Mouse (Mus musculus) right cerebral cortex, adult 18-20 months (tissue): ENCODE results near the gene Crybb1.

ENCODE experiments used
- DNase-seq: peaks from one replicate; pipeline ENCODE4 v3.0.0; 2022; ENCODE audit warnings: mixed read lengths

The Crybb1 gene

DNA sequence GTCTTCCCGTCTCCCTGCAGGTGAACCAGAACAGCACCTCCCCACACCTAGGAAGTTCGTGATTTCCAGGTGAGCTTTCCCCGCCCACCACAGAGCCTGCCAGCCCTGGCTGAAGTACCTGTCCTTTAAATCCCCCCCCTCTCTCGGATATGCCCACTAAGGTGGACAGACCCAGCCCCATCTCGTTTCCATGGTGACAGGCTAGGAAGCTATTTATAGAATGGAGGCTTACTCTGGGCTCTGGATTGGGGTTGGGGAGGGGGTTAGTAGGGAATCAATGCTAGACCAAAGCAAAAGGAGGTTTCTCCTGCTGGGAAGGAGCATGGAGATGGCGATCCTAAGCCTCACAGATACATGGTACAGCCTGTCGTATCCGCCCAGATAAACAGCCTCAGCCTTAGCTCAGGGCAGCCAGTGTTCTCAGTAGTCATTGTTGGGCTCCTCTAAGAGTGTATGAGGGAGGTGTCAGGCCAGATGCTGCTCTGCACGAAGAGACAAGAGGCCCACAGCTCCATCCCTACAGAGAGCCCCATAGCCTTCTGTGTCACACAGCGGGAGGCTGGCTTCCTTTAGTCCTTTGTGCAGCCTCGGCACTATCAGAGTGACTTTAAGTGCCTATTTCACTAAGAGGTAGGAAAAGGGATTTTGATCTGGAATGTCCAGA is 57.7 kb downstream of the Crybb1 start:
- DNase-seq, result no peak

DNA sequence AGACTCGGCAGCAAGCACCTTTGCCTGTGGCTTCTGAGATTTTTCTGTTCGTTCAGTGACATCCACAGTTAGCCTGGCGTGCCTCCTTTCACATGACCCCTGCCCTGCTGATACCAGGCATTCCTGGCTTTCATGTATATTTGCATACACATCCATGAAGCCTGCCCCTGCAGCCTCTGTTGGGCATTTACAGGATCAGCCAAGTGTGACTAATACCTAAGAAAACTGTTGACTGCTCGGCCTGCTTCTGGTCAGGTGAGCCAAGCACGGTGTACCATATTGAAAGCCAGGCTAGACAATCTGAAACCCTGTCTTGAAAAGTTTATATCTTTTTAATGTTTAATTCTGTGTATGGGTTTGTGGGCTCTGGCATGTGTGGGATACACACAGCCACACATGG is 60.9 kb downstream of the Crybb1 start:
- no peak for DNase-seq

DNA sequence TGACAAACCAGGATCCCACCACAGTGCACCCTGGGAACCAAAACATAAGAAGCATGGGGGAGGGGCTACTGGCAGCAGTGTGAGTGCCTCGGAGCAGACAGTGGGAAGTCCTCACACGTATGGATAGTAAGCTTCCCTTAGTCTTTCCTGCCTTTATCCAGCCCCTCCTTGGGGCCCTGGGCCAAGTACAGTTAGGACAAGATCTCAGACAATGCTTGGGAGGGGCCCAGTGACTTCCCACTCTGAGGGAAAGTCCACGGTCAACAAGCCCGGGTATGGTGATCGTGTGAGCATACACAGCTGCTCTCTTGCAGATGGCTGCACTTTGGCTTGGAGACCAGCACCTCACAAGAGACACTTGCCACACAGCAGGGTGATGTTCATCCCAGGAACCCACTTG is 61.7 kb downstream of the Crybb1 start:
- DNase-seq, result no peak
